Mouse (Mus musculus) lung, postnatal 0 days (tissue): ENCODE data around the gene Wdtc1.

ENCODE experiments used
- CTCF ChIP-seq: IDR thresholded peaks from 2 replicates; pipeline ENCODE4 v1.5.1; 2016; ENCODE audit warnings: antibody characterized with exemption, mild to moderate bottlenecking
- EP300 ChIP-seq: IDR thresholded peaks from 2 replicates; pipeline ENCODE4 v1.6.1; 2016; ENCODE audit warnings: antibody characterized with exemption, mild to moderate bottlenecking, control low read depth

DNA sequence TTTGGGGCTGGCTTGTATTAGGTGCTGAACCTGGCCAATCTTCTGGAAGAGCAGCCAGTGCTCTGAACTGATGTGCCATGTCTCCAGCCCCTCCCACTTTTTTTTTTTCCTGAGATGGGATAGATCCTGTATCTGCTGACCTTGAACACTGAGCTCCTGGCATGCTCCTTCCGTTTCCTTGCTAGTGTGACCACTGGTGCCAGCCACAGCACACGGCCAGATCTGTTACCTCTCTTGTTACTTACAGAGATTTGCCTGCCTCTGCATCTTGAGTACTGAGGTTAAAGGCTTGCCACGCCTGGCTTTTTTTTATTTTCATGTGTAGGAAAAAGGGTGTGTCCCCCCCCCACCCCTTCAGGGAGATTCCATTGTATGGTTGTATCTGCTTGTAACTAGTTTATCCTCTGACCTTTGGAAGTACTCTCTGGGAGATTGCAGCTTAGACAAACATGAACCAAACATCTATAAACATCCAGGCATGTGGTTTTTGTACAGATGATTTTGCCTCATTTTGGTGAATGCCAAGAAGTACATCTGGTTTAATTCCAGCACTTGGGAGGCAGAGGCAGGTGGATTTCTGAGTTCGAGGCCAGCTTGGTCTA, 66.7 kb downstream of the Wdtc1 start:
- no peak for TF ChIP-seq CTCF
- no peak for TF ChIP-seq EP300
